Mouse (Mus musculus) cortical plate, adult 2 months (tissue): ENCODE measurements around the gene A730049H05Rik.

Experiments
- CTCF ChIP-seq: fragments of 200-500 bp; IDR thresholded peaks from 2 replicates; pipeline ENCODE4 v1.5.1; 2011; ENCODE audit warnings: mild to moderate bottlenecking, control low read depth, low read length; ENCODE audit not compliant: insufficient read depth; ENCODE audit errors: extremely low read depth
- POLR2A ChIP-seq: fragments of 200-500 bp; IDR thresholded peaks from 2 replicates; pipeline ENCODE4 v1.6.1; 2011; ENCODE audit warnings: mild to moderate bottlenecking, low read length, control low read depth; ENCODE audit not compliant: insufficient read depth; ENCODE audit errors: extremely low read depth

DNA sequence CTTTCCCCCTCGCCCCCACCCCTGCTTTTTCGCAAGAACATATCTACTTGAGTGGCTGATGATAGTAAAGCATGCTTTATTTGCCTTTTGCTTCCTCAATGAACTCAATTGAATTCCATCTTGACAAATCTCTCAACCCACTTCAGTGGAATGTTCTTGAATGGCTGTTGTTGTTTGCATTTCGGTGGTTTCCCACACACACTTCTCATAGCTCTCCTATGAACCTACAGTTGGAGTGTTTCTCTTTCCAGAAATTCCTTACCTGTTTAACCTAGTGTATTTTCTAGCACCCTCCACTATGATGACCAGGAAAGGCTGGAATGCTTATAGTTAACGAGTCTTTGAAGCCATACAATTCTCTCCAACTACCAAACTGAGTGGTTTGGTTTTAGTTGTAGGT is 38.6 kb downstream of the A730049H05Rik start:
- TF ChIP-seq CTCF (no peak), POLR2A (no peak)
